Mouse (Mus musculus) retina, postnatal 7 days (tissue): ENCODE data around the gene Fam173b.
A peak's percentile ranks its signal among the peaks of the same experiment; 100 is the strongest.
"Not testable (repeated sequence)": the region's sequence is repeated elsewhere in the genome, so short reads cannot be mapped to it uniquely, and the experiment has no call there.

Experiments used
- DNase-seq: peaks from one replicate; pipeline ENCODE4 v3.0.0-alpha.2; 2012; ENCODE audit warnings: low read depth, low spot score

Fam173b gene

GRCm38 (mm10) chr15:31601646-31602374, at the start of gene Fam173b, which contains the start of gene Cct5:
TSS of gene Fam173b (plus strand) at chr15:31601852.
TSS of gene Cct5 (minus strand) at chr15:31601804.
- peak; percentile 96 for DNase-seq

- DNase-seq = no peak
These were observed 46.8 kb upstream of the Fam173b start for GRCm38 (mm10) chr15:31554855-31555254.

GRCm38 (mm10) chr15:31561390-31561789, 40.3 kb upstream of the Fam173b start:
- DNase-seq = no peak

DNA sequence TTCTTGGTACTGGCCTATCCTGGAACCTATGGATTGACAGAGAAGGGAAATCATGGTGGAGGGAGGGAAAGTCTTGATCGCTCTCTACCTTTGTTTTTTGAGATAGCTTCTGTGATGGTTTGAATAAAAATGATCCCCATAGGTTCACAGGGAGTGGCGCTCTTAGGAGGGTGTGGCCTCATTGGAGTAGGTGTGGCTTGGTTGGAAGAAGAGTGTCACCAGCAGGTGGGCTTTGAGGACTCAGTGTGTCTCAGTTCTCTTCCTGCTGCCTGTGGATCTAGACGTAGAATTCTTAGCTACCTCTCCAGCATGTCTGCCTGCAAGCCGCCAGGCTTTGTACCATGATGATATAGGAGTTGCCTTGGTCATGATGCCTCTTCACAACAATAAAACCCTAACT, 39.7 kb upstream of the Fam173b start:
- DNase-seq = no peak

- no peak for DNase-seq
These were observed 38.8 kb upstream of the Fam173b start for GRCm38 (mm10) chr15:31562847-31563246.

- DNase-seq = no peak
These were observed 37.8 kb upstream of the Fam173b start for GRCm38 (mm10) chr15:31563577-31564546.

DNA sequence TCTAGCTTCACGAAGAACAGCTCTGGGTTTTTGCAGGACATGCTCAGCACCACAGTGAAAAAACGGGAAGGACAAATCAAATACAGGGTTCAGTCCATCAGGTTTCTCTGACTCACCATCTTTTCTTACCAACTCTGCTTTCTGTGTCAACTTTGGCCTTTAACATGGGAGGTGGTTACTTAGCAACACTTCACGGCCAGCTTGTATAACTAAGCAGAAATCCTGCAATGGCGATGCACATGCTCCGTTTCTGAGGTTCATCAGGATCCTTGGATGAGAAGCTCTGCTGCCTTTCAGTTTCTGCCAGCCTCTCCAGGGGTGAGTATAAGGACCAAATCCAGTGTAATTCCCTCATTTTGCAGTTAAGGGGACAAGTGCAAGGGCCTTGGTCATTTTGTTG, 36.5 kb upstream of the Fam173b start, which contains the start of gene Cmbl:
TSS of gene Cmbl (plus strand) at position 206 of the 400 bp plus-strand sequence.
- DNase-seq = no peak

DNA sequence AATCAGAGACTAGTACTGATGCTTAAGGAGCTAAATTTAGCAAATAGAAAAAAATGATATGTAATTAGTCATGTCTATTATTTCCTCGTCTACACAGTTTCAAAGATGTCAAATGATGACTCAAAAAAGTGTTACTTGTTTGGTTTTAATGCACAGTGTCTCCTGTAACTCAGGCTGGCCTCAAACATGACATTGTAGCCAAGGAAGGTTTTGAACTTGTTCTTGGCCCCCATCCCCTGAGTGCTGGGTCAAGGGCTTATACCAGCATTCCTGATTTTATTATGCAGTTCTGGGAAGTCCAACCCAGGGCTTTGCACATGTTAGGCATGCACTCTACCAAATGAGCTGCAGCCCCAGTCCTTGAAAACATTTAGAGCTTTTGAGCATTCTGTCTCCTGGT, 35.9 kb upstream of the Fam173b start:
- no peak for DNase-seq

GRCm38 (mm10) chr15:31567431-31567830, 34.2 kb upstream of the Fam173b start:
- DNase-seq = no peak

GRCm38 (mm10) chr15:31568581-31568996, 33.1 kb upstream of the Fam173b start:
- DNase-seq = no peak

DNA sequence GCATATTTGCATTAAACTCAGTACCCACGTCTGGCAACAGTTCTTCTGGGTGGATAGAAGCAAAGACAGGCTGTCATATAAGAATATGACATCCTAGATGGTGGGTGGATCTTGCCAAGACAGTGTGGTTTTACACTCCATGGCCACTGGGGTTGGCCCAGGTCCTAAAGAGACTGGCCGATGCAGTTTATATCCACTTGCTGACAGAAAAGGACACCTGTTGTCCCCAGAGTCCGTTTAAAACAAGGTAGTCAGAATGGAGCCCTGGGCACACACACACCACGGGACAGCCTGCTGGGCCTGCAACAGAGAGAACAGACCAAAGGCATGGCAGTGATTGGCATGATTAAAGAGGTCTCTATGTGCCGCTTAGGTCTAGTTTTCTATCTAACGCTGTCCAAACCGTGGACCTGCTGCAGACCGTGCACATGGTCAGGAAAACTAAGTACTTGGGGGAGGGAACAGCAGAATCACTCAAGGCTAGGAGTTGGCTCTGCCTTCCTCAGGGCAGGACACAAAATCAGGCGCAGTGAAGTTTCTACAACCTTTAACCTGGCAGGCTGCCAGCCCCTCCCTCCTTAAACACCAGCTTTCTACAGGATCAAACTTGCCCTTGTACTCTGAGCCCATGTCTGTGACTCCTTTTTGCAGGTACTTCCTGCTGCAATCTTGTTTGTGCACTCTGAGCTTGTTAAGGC, 32.2 kb upstream of the Fam173b start:
- DNase-seq = no peak

DNA sequence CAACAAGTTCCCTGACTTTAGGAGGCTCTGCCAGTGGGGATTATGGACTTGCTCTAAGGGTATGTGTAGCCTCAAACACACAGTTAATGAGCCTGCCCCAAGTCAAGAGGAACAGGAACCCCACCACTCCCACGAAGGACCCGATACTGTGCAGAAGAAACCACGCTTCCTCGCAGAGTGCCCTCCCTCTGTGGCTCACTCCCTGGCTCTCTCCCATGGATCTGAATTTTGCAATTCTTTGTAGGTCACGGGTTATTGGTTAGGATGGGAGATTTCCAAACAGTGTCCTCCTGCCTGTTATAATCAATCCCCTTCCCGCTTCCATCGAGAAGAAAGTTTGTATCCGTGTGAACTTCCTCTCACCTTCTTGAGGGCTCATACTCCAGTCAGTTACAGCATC, 30.7 kb upstream of the Fam173b start:
- no peak for DNase-seq

- no peak for DNase-seq
These were observed 29.5 kb upstream of the Fam173b start for GRCm38 (mm10) chr15:31571906-31572722.

- no peak for DNase-seq
These were observed 28.4 kb upstream of the Fam173b start for GRCm38 (mm10) chr15:31573287-31573686.

- DNase-seq = no peak
These were observed 28.0 kb upstream of the Fam173b start for GRCm38 (mm10) chr15:31573692-31574091.

DNA sequence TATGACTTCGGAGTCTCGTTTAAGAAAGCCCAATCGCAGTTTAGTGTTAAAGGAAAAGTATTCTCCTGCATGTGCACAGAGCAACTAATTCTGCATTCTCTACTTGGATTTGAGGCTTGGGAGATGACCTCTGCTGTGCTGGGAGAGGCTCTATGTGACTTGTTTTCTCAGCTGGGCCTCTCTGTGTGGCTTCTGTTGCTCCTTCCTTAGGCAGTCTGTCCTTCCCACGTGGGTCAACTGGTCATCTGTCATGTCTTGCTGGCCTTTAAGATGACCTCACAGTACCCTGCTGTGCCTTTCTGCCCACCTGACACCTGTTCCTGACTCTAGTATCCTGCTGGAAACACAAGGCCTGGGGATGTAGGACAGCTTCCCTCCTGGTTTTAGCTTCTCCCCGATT, 25.6 kb upstream of the Fam173b start:
- DNase-seq = no peak

DNA sequence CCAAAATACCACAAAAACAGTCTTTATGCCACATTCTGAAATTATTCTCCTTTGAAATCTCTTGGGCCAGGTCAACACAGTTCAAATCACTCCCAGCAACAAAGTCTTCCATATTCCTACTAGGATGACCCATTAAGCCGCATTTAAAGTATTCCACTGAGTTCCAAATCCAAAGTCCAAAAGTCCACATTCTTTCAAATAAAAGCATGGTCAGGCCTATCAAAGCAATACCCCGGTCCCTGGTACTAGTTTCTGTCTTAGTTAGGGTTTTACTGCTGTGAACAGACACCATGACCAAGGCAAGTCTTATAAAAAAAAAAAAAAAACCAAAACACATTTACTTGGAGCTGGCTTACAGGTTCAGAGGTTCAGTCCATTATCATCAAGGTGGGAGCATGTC, 20.6 kb upstream of the Fam173b start:
- DNase-seq = not testable (repeated sequence)

DNA sequence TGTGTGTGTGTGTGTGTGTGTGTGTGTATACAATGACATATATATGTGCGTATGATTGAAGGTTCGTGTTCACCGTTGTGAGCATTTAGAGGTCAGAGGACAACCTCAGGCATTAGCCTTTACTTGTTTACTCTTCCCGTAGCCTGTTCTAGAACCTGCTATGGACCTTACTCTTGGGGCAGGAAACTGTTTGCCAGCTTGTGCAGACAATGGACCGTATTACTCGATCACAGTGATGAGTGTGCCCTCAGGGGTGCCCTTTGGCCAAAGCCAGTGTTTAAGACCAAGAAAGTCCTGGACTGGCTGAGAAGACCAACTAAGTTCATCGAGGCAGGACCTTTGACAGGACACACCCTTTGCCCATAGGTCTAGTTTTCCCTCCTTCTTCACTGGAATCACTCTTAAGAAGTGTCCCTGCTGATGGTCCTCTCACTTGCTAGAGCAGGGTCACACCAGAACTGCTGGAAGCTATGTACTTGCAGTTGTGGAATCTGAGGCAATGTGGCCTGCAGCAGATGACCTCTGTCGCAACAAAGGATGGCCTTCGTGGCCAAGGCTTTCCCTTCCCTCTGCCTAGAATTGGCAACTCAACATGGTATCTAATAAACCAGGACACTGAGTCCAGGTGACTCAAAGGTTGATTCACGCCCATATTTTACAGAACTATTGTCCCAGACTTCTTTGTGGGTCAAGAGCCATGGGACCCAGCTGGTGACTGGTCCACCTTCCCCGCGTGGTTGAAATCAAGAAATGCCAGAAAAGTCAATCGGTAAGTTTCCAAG, 18.2 kb upstream of the Fam173b start:
- DNase-seq = no peak

DNA sequence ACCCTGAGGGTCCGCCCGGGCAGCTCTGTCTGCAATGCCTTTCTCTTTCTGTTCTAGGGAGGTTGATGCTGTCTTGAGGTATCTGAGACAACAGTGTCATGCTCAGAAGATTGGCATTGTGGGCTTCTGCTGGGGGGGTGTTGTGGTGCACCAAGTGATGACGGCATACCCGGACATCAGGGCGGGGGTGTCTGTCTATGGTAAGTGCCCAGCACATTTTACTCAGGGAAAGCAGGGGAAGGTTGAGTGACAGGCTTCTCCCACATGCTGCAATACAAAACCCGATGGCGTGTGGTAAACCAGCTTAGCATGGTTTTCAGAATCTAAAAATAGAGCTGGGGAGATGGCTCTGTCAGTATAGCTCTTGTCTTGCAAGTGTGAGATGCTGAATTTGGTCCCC, 16.4 kb upstream of the Fam173b start:
- DNase-seq = no peak

DNA sequence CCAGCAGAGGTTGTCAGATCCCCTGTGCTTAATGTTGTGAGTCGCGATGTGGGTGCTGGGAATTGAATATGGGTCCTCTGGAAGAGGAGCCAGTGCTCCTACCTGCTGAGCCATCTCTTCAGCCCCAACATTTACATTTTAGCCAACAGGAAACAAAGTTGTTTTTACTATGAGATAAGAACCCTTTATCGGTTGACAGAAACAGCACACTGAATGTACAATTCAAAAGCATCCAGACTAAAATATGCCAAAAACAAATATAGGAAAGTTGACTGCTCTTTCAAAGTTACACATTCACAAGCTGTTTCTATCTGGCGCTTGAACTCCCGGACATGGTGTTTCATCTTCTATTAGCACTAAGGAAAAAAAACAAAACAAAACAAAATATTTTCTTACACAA, 15.6 kb upstream of the Fam173b start:
- no peak for DNase-seq
